Mouse (Mus musculus) midbrain, postnatal 0 days (tissue): Measurements from ENCODE around the gene Stxbp1. TPM values are rescaled to one million over a fixed set of nuclear protein-coding genes. Genes with fewer than 3 reads are reported as not detected.

ENCODE experiments used
- ATAC-seq: fragments of 200-750 bp; cut with Nextera tagmentation; 2 replicates; pipeline ENCODE4 v1.8.0; 2017; ENCODE audit warnings: moderate number of reproducible peaks, mild to moderate bottlenecking, moderate TSS enrichment, moderate library complexity; ENCODE audit not compliant: low FRiP score
- DNase-seq: peaks from one replicate; pipeline ENCODE4 v3.0.0-alpha.2; 2015; ENCODE audit warnings: low spot score
- H3K27ac ChIP-seq: fragments of 300-500 bp; sonication (generic); 2 replicates; pipeline ENCODE4 v1.5.1; 2014; ENCODE audit warnings: low read depth, mild to moderate bottlenecking, low read length, mixed read lengths
- H3K27me3 ChIP-seq: fragments of 300-500 bp; sonication (generic); 2 replicates; pipeline ENCODE4 v1.6.1; 2014; ENCODE audit warnings: low read length, control low read depth, mixed read lengths; ENCODE audit not compliant: insufficient read depth
- H3K36me3 ChIP-seq: fragments of 300-500 bp; sonication (generic); 2 replicates; pipeline ENCODE4 v1.6.1; 2014; ENCODE audit warnings: low read length, control low read depth, mixed read lengths; ENCODE audit not compliant: insufficient read depth
- H3K4me1 ChIP-seq: fragments of 300-500 bp; sonication (generic); 2 replicates; pipeline ENCODE4 v1.6.1; 2014; ENCODE audit warnings: mild to moderate bottlenecking, control low read depth, antibody characterized with exemption, low read length, mixed read lengths; ENCODE audit not compliant: insufficient read depth
- H3K4me2 ChIP-seq: fragments of 300-500 bp; sonication (generic); 2 replicates; pipeline ENCODE4 v1.6.1; 2014; ENCODE audit warnings: low read depth, mild to moderate bottlenecking, low read length, mixed read lengths; ENCODE audit not compliant: poor library complexity, severe bottlenecking
- H3K4me3 ChIP-seq: fragments of 300-500 bp; sonication (generic); 2 replicates; pipeline ENCODE4 v1.5.1; 2014; ENCODE audit warnings: low read depth, mild to moderate bottlenecking, low read length, moderate library complexity
- H3K9ac ChIP-seq: fragments of 300-500 bp; sonication (generic); replicated peaks from 2 replicates; pipeline ENCODE4 v1.6.1; 2014; ENCODE audit warnings: mild to moderate bottlenecking, low read length, moderate library complexity, mixed read lengths; ENCODE audit not compliant: poor library complexity, severe bottlenecking
- H3K9me3 ChIP-seq: fragments of 300-500 bp; sonication (generic); 2 replicates; pipeline ENCODE4 v1.6.1; 2016; ENCODE audit warnings: low read length, control low read depth
- CTCF ChIP-seq: IDR thresholded peaks from 2 replicates; pipeline ENCODE4 v1.5.1; 2016; ENCODE audit warnings: antibody characterized with exemption, mild to moderate bottlenecking
- WGBS: fragments of 180-500 bp; shearing (Covaris S2); extraction: QIAGEN DNeasy Blood & Tissue Kit; methylation state at CpG from one replicate; pipeline ENCODE4 v1.1.7; 2014; 5-methylcytosine and 5-hydroxymethylcytosine counted together
- polyA plus RNA-seq: library from polyadenylated mRNA; unstranded; fragments of >200 nt; fragmentation: Nextera tagmentation; extraction: Ambion mirVana; gene quantifications from 2 replicates; pipeline ENCODE4 v1.2.1, GENCODE M21; 2015
- total RNA-seq: library from RNA; depleted of rRNA; stranded (reverse); fragments of >200 nt; gene quantifications from 2 replicates; pipeline ENCODE4 v1.2.3, GENCODE M21; 2014

Gene Stxbp1
- total and polyA plus RNA-seq, 2 experiments from 2014 or later, result 185 to 424 TPM

DNA sequence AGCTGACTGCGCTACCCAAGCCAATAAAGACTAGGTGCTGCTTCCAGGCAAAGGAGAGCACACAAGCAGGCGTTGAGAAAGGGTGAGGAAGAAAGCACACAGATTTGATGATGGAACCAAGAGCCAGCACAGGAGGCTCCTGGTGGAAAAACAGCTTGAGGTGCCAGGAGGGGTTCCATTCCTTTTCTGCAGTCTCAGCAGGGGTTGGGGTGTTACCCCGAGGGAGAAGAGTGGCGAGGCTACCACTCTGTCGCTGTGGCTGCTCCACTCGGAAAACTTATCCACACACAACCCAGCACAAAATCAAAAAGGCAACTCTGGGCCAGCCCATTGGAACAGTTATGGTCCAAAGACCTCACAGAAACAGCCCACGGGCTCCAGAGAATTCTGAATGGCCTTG lies 29.5 kb downstream of the Stxbp1 start:
- no peaks in the 10 kb centered on the region for H3K9me3 ChIP-seq
- 64% methylated on average over 7 of the region's 7 CpGs for WGBS
- H3K27me3 ChIP-seq, result no peaks in the 10 kb centered on the region
- no peak for ATAC-seq
- H3K27ac ChIP-seq, result no peak overlapping the region
- no peak for DNase-seq
- H3K9ac ChIP-seq, result no peak overlapping the region
- H3K4me3 ChIP-seq, result no peak overlapping the region
- TF ChIP-seq CTCF, result no peak
- peaks cover 61% of the 10 kb centered on the region for H3K36me3 ChIP-seq
- no peak overlapping the region for H3K4me2 ChIP-seq
- H3K4me1 ChIP-seq, result no peaks in the 10 kb centered on the region

DNA sequence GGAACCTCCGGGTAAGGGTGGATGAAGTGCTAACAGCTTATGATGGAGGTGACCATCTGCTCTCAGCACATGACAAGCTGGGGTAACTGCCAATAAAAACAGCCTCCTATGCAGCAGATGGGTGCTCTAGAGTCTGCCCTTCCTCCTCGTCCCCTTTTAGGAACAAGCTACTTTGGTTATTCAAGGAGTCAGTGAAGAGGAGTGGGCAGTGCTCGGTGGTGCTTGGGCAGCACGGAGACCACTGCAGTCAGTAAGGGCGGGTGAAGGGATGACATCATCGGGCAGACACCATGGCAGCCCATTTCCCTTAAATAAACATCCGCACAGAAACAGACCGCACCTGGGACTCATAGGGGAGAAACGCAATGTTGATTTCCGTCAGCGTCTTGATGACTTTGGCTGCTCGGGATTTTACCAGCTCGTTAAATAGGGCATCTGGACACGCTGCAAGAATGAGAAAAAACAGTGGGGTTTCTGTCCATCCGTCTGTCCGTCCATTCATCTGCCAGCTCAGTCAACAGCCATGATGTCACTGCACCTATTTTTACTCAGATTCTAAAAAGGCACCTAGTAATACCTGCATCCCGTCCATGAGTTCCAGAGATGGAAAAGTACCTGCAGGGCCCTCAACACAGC lies 30.0 kb downstream of the Stxbp1 start:
- H3K27me3 ChIP-seq, result no peaks in the 10 kb centered on the region
- TF ChIP-seq CTCF, result no peak
- ATAC-seq, result no peak
- peaks cover 63% of the 10 kb centered on the region for H3K36me3 ChIP-seq
- 75% methylated on average over 17 of the region's 17 CpGs for WGBS
- peak; percentile 86 for DNase-seq
- no peak overlapping the region for H3K9ac ChIP-seq
- no peak overlapping the region for H3K27ac ChIP-seq
- H3K4me1 ChIP-seq, result no peaks in the 10 kb centered on the region
- H3K4me3 ChIP-seq, result no peak overlapping the region
- H3K4me2 ChIP-seq, result no peak overlapping the region
- no peaks in the 10 kb centered on the region for H3K9me3 ChIP-seq

DNA sequence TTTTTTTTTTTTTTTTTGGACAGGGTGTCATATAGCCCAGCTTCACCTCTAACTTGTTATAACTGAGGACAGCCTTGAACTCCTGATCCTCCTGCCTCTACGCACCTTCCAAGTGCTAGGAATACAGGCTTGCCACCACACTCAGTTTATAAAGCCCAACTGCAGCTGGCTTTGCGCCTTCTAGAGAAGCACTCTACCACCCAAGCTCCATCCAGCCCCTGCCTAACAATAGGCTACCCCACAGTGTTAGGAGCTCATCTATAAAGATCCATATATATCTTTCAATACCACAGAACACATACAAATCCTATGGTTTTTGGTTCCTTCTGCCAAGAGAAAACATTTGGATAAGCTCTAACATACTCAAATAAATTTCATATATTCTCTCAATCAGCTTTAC lies 30.5 kb downstream of the Stxbp1 start:
- Histone ChIP-seq H3K4me1 (no peaks in the 10 kb centered on the region), H3K9me3 (no peaks in the 10 kb centered on the region), H3K4me2 (no peak overlapping the region), H3K9ac (no peak overlapping the region), H3K27me3 (no peaks in the 10 kb centered on the region), H3K36me3 (peaks cover 66% of the 10 kb centered on the region), H3K4me3 (no peak overlapping the region), H3K27ac (no peak overlapping the region)
- TF ChIP-seq CTCF, result no peak
- WGBS, result 94% methylated on average over 2 of the region's 2 CpGs
- peak; percentile 24 for DNase-seq
- ATAC-seq, result no peak

DNA sequence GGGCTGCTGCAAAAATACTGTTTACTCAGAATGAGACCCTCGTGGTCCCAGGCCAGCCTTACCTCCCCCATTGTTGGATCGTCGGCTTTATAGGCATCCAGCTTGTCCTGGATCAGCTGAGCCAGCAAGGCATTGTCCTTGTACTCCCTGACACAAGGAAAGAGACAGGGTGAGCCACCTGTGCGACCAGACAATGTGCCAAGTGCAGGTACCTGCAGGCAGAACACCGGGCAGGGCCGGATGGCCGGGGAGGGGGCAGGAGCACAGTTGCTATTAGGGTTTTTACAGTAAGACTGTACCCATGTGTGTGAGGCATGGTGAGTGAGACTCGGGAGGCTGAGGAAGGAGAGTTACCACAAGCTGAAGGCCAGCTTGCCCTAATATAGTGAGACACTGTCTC lies 35.1 kb downstream of the Stxbp1 start:
- Histone ChIP-seq H3K27me3 (no peaks in the 10 kb centered on the region), H3K4me2 (no peak overlapping the region), H3K27ac (no peak overlapping the region), H3K9ac (no peak overlapping the region), H3K4me1 (no peaks in the 10 kb centered on the region), H3K4me3 (no peak overlapping the region), H3K9me3 (no peaks in the 10 kb centered on the region), H3K36me3 (peaks cover 71% of the 10 kb centered on the region)
- TF ChIP-seq CTCF, result no peak
- 85% methylated on average over 8 of the region's 8 CpGs for WGBS
- DNase-seq, result no peak
- no peak for ATAC-seq

DNA sequence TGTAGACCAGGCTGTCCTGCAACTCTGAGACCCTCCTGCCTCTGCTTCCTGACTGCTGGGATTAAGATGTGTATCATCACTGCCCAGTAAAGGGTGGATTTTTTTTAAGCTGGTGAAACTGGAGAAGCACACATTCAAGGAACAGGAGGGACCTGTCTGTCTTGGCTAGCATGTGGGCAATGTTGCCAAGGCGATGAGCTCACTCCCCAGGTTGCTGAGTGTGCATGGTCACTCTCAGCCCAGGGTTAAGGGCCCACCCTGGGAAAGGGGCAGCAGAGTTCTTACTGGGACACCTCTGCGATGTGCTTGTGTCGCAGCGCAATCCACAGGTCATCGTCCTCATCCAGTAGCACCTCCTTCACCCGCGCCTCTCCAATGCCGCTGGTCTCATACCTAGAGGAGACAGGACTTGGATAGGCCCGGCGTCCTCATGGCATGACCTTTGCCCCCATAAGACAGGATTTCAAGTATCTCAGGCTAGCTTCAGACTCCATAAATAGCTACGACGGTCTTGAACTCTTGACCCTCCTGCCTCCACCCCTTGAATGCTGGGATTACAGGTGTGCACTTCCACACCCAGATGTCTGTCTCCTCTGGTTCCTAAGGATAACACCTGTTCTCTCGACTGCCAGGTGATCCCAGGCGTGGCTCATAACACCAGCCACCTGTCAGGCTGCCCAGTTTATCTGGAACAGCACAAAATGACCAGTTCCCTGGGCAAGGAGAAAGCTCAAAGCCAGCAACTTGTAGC lies 38.1 kb downstream of the Stxbp1 start:
- TF ChIP-seq CTCF, result no peak
- no peak for DNase-seq
- no peak overlapping the region for H3K27ac ChIP-seq

DNA sequence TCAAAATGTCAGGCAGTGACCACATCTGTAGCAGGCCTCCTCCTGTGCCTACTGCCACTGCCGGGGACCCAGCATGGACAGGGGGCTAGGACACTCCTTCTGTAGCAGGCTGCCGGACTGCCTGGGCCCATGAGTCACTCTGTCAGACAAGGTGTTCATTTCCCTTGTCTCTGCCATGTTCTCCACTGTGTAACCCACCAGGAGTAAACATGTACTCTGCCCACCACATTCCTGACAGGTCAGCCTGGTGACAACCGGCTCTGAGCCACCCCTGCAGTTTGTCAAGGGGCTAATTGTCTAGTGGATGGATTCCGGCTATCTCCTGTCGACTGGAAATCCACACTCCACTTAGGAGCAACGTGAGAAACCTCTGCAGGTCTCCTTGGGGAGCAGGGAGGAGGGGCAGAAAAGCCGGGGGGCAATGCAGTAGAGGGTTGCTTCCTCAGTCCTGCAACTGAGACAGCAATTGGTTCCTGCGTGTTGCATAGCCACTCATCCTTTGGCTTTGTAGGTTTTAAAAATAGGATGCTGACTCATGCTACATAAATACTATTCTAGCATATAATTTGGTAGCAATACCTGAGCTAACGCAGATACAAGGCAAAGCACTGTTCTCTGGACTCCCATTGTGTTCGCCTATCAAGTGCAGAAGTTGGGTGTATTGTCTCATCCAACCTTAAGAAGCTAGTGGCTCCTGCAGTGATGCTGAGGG lies 48.6 kb downstream of the Stxbp1 start:
- ATAC-seq (no peak), DNase-seq (no peak)
- no peak for TF ChIP-seq CTCF
- no peak overlapping the region for H3K4me2 ChIP-seq
- no peaks in the 10 kb centered on the region for H3K9me3 ChIP-seq
- H3K36me3 ChIP-seq, result peaks cover 83% of the 10 kb centered on the region
- no peak overlapping the region for H3K9ac ChIP-seq
- no peaks in the 10 kb centered on the region for H3K4me1 ChIP-seq
- H3K4me3 ChIP-seq, result no peak overlapping the region
- H3K27me3 ChIP-seq, result no peaks in the 10 kb centered on the region
- 73% methylated on average over 10 of the region's 10 CpGs for WGBS
- H3K27ac ChIP-seq, result no peak overlapping the region

More for the DNA sequence above, 38.1 kb downstream of the Stxbp1 start:
- Histone ChIP-seq H3K36me3 (peaks cover 75% of the 10 kb centered on the region), H3K9ac (no peak overlapping the region), H3K4me1 (no peaks in the 10 kb centered on the region), H3K9me3 (no peaks in the 10 kb centered on the region), H3K27me3 (no peaks in the 10 kb centered on the region), H3K4me3 (no peak overlapping the region), H3K4me2 (no peak overlapping the region)
- no peak for ATAC-seq
- WGBS, result 95% methylated on average over 14 of the region's 14 CpGs
